In genomic region chr3:116865199-116865636, GRCm38 (mm10) we compare ENCODE assay signal across 1 mouse cellular context.
TF ChIP-seq lines count a peak whose summit lies in the region.

No protein-coding gene starts in this region.

TF ChIP-seq in MEL, 35 proteins besides CTCF, POLR2A, EP300 and RAD21 (continued from another document):
- TF ChIP-seq SIN3A (IDR thresholded peaks at IDR 0.05; ENCODE audit: low read length), result peak; percentile 68; the same call in 1 of the 2 replicates
- no peak for TF ChIP-seq ZMIZ1 (IDR thresholded peaks at IDR 0.05; ENCODE audit: low read depth, low read length)
- no peak for TF ChIP-seq MXI1 (IDR thresholded peaks at IDR 0.05; ENCODE audit: low read depth, low read length)
- no peak for TF ChIP-seq BHLHE40 (IDR thresholded peaks at IDR 0.05; ENCODE audit: borderline replicate concordance, low read depth, low read length)
- TF ChIP-seq POLR2AphosphoS5 (IDR thresholded peaks at IDR 0.05; ENCODE audit: borderline replicate concordance, low read depth, low read length), result no peak
- TF ChIP-seq ZC3H11A (IDR thresholded peaks at IDR 0.05; ENCODE audit: low read depth, low read length), result no peak
- TF ChIP-seq ZKSCAN1 (IDR thresholded peaks at IDR 0.05; ENCODE audit: low read depth, low read length), result no peak
- TF ChIP-seq GATA1 (IDR thresholded peaks at IDR 0.05; ENCODE audit: low read depth, low read length), result peak; percentile 91
- no peak for TF ChIP-seq NELFE (IDR thresholded peaks at IDR 0.05; ENCODE audit: low read depth, low read length)
- no peak for TF ChIP-seq MEF2A (IDR thresholded peaks at IDR 0.05; ENCODE audit: extremely low read depth, insufficient replicate concordance, low read depth, low read length, poor library complexity, severe bottlenecking)
- TF ChIP-seq CHD1 (IDR thresholded peaks at IDR 0.05; ENCODE audit: low read depth, low read length), result no peak
- no peak for TF ChIP-seq E2F4 (IDR thresholded peaks at IDR 0.05; ENCODE audit: borderline replicate concordance, low read depth, low read length)
